Mouse (Mus musculus) effector memory CD4-positive, alpha-beta T cell, adult 5 months (primary cell): ENCODE results near the gene Upk3b. TPM values are rescaled to one million over a fixed set of nuclear protein-coding genes. Genes with fewer than 3 reads are reported as not detected.

ENCODE experiments used
- polyA plus RNA-seq: library from polyadenylated mRNA; unstranded; fragments of 100-300 nt; shearing (Covaris generic); gene quantifications from one replicate; pipeline ENCODE4 v1.2.1, GENCODE M21; 2017

Gene Upk3b
- not detected for polyA plus RNA-seq

DNA sequence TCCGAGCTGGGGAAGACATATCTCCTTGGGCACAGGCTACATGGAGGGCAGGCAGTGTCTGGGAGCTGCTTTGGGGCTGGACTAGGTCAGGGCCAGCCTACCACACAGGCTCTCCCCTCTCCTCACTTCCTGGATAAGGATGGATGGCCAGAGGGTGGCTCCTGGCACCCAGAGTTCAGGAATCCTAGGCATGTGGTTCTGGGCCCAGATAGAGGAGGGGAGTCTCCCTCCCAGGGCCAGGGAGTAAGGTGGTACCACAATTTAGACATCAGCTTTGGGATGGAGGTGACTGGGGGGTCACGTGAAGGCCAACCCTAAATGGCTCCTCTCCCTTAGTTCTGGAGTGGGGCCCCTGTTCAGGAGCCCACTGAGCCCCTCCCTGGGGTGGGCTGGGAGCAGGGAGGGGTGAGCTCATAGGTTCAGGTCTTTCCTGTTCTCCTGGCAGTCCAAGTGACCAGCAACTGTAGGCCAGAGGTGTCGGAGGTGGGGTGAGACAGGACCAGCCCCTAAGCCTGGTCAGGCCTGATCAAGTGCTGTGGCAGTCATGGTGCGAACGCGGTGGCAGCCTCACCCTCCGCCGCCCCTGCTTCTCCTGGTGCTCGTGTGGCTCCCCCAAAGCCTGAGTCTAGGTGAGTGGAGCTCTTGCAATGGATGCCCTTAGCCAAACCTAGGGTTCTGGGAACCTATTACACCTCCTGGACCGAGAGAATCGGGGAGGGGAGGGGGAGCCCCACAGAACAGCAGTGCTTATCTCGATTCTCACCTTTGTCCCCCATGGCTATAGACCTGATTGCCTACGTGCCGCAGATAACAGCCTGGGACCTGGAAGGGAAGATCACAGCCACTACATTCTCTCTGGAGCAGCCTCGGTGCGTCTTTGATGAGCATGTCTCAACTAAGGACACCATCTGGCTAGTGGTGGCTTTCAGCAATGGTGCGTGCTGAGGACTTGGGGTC lies at the start of gene Upk3b:
Upk3b (plus strand) TSS at position 239 of the 957 bp plus-strand sequence.

DNA sequence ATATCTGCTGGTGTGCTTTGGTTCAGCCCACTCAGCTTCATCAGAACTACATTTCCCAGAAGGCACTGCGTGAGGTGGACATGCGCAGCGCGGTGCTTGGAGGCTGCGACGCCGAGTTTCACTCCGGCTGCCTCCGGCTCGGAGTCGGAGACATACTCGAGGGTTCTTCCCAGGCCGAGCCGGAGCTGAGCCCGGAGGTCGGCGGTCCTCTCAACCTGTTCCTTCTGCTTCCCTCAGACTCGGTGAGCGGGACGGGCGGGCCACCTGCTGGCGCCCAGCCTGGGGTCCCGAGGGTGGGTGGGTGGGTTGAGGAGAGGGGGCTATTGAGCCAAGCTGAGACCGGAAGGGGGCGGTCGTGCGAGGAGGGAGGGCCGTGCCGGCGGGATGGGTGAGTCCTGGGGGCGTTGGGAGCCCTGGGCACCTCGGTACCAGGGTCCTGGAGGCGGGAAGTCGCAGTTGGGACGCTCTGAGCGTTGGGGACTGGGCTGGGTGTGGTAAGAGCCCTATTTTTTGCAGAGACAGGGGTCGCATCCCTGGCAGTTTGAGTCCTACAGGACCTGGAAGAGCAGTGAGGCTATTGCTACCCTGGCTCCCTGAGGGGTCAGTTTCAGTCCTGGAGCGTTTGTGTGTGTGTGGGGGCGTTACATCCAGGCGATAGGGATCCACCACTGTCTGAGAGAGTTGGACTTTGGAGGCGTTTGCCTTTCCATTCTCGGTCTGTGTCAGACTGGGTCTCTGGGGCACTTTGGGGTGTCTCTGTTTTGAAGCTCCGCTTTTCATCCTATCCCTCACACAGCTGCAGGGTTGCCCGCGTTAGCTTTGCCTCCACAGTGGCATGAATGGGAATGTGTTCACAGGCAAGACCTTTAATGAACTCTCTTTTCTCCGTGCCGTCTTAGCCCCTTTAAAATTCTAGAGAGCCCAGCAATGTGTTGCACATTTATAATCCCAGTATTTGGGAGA lies 43.3 kb upstream of the Upk3b start, which contains the start of gene Dtx2:
Dtx2 (plus strand) TSS at position 76 of the 963 bp plus-strand sequence.

DNA sequence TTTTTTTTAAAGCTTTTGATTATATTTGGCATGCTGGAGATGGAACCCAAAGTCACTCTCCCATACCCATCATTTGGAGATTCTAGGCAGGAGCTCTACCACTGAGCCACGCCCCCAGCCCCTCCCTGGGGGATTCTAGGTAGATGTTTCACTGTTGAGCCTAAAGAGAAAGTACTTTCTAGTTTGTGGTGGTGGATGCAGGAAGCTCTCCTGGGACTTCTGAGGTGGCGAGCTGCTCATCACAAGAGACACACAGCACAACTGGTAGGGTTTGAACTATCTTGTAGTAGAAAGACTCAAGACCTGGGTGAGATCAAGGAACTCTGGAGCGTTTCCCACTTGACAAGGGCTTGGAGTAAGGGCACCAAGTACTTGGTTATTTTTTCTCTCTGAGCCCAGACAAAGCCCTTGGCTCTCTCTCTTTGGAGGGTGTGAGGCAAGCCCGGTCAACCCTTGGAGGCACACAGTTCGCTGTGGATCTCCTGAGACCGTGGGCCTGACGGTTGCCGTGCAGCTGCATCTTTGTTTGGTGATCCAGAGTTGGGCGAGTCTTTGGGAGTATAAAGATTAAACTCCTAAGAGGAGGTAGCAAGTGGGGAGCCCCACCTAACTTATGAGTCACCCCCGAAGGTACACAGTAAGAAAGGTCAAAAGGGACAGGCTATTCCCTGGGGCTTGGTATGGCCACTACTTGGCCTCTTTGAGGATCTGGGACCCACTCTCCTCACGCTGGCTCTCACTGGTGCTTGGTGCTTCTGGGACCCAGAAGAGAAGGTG lies 16.2 kb downstream of the Upk3b start, which contains the start of gene Upk3bl:
Upk3bl (plus strand) TSS at position 192 of the 777 bp plus-strand sequence.

DNA sequence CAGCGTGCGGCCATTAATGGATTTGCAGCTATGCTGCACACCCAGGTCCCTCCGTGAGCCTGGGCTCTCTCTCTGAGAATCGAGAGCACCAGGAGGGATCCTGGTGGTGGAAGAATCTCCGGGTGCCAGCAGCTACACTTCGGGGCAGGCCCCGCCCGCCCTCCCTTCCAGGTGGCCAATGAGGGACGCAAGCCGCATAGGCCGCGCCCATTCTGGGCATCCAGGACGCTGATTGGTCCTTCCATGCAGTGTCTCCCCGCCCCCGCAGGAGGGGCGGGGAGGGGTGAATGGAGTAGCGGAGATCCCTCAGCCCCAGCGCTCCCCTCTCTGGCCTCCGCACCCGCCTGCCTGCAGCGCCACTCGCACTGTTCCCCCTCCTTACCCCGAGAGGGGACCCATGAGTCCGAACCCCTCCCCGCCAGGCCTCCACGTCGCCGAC lies 45.4 kb downstream of the Upk3b start, which contains the start of gene Rasa4:
Rasa4 (plus strand) TSS at position 248 of the 439 bp plus-strand sequence.

Other genes starting within 250 kb of the Upk3b start
- gene Srrm3, start 231.6 kb upstream of the Upk3b start, polyA plus RNA-seq = not detected
- gene Hspb1, start 150.6 kb upstream of the Upk3b start, polyA plus RNA-seq = 6.1 TPM
- gene Ywhag, start 103.9 kb upstream of the Upk3b start, polyA plus RNA-seq = 63.7 TPM
- gene Ssc4d, start 64.0 kb upstream of the Upk3b start, polyA plus RNA-seq = not detected
- gene Zp3, start 58.4 kb upstream of the Upk3b start, polyA plus RNA-seq = not detected
- 23.4 TPM for gene Dtx2, start 43.7 kb upstream of the Upk3b start, polyA plus RNA-seq
- gene Upk3bl, start 16.0 kb downstream of the Upk3b start, polyA plus RNA-seq = not detected
- 3.3 TPM for gene Rasa4, start 45.4 kb downstream of the Upk3b start, polyA plus RNA-seq
- gene Polr2j, start 78.1 kb downstream of the Upk3b start, polyA plus RNA-seq = 55.2 TPM
- 31.2 TPM for gene Lrwd1, start 97.6 kb downstream of the Upk3b start, polyA plus RNA-seq
- gene Alkbh4, start 97.7 kb downstream of the Upk3b start, polyA plus RNA-seq = 37.6 TPM
- 86.2 TPM for gene Orai2, start 132.2 kb downstream of the Upk3b start, polyA plus RNA-seq
- gene Prkrip1, start 160.5 kb downstream of the Upk3b start, polyA plus RNA-seq = 28.9 TPM
- not detected for gene Sh2b2, start 208.1 kb downstream of the Upk3b start, polyA plus RNA-seq